Comparison of ENCODE assay signal across 8 mouse cellular contexts in genomic region chr2:38347811-38348551, GRCm38 (mm10). TPM values are rescaled to one million over a fixed set of nuclear protein-coding genes. Genes with fewer than 3 reads are reported as not detected.
DNase-seq lines count a peak whose midpoint lies in the region; ATAC-seq and TF ChIP-seq lines count a peak whose summit lies in the region.

No protein-coding gene starts in this region.

- under 1% methylated on average over 54 of the region's 54 CpGs for WGBS in kidney, embryonic 15.5 days
- under 1% methylated on average over 52 of the region's 54 CpGs for WGBS in heart, embryonic 14.5 days
- under 1% methylated on average over 54 of the region's 54 CpGs for WGBS in liver, embryonic 14.5 days (ENCODE audit: insufficient replicate concordance)

- no peak for TF ChIP-seq EP300 in liver, embryonic 14.5 days (IDR thresholded peaks at IDR 0.05; ENCODE audit: low read depth)

- H3K4me2 ChIP-seq in kidney, embryonic 15.5 days = peak overlapping the region; percentile 54
- peak overlapping the region; percentile 58 for H3K4me2 ChIP-seq in heart, embryonic 14.5 days (ENCODE audit: low read length)
- H3K4me2 ChIP-seq in liver, embryonic 14.5 days (ENCODE audit: low read depth) = peak overlapping the region; percentile 9; the same call in 1 of the 2 replicates

- peak overlapping the region; percentile 32 for H3K4me3 ChIP-seq in kidney, embryonic 15.5 days (replicated peaks)
- peak overlapping the region; percentile 9 to 33; a peak in 3 of 4 replicates for H3K4me3 ChIP-seq in heart, embryonic 14.5 days (ENCODE audit: control insufficient read depth in 1 of 2, insufficient read depth in 1 of 2, low read depth in 1 of 2, low read length in 2 of 2)
- peak overlapping the region; percentile 16 to 20; a peak in 3 of 4 replicates for H3K4me3 ChIP-seq in liver, embryonic 14.5 days (ENCODE audit: insufficient read depth in 1 of 2, low read depth in 2 of 2, low read length in 2 of 2)

- no peak for ATAC-seq in kidney, embryonic 15.5 days (replicated peaks; ENCODE audit: low FRiP score)
- ATAC-seq in heart, embryonic 14.5 days (ENCODE audit: insufficient number of reproducible peaks, insufficient read depth, low FRiP score, low read depth) = no peak
- no peak for ATAC-seq in liver, embryonic 14.5 days (ENCODE audit: insufficient read depth)

- no peak for TF ChIP-seq CTCF in liver, embryonic 14.5 days (IDR thresholded peaks at IDR 0.05; ENCODE audit: low read depth)

- no peaks in the 10 kb centered on the region for H3K9me3 ChIP-seq in kidney, embryonic 15.5 days (replicated peaks)
- no peaks in the 10 kb centered on the region for H3K9me3 ChIP-seq in heart, embryonic 14.5 days (ENCODE audit: control insufficient read depth, low read length)
- H3K9me3 ChIP-seq in liver, embryonic 14.5 days (ENCODE audit: control insufficient read depth, low read length) = no peaks in the 10 kb centered on the region

- peaks cover 37% of the 10 kb centered on the region for H3K4me1 ChIP-seq in kidney, embryonic 15.5 days
- peaks cover 5 to 33% of the 10 kb centered on the region in 2 experiments; a peak in 3 of 4 replicates for H3K4me1 ChIP-seq in heart, embryonic 14.5 days (ENCODE audit: control insufficient read depth in 2 of 2, insufficient read depth in 2 of 2, low read length in 2 of 2)
- H3K4me1 ChIP-seq in liver, embryonic 14.5 days (replicated peaks; ENCODE audit: control insufficient read depth in 2 of 2, insufficient read depth in 2 of 2, low read length in 1 of 2) = no peaks in the 10 kb centered on the region

- no peak overlapping the region for H3K27ac ChIP-seq in kidney, embryonic 15.5 days
- no peak overlapping the region for H3K27ac ChIP-seq in heart, embryonic 14.5 days (replicated peaks in 1 of 2; ENCODE audit: control insufficient read depth in 1 of 2, insufficient read depth in 1 of 2, low read depth in 2 of 2, low read length in 2 of 2)
- H3K27ac ChIP-seq in liver, embryonic 14.5 days = no peak overlapping the region

- no peaks in the 10 kb centered on the region for H3K36me3 ChIP-seq in kidney, embryonic 15.5 days
- H3K36me3 ChIP-seq in heart, embryonic 14.5 days (ENCODE audit: control insufficient read depth, insufficient read depth, low read length) = no peaks in the 10 kb centered on the region
- no peaks in the 10 kb centered on the region for H3K36me3 ChIP-seq in liver, embryonic 14.5 days (replicated peaks; ENCODE audit: control insufficient read depth, insufficient read depth, low read depth)

- peaks cover 100% of the 10 kb centered on the region for H3K27me3 ChIP-seq in kidney, embryonic 15.5 days
- H3K27me3 ChIP-seq in heart, embryonic 14.5 days (ENCODE audit: control insufficient read depth, insufficient read depth, low read length) = peaks cover 100% of the 10 kb centered on the region
- H3K27me3 ChIP-seq in liver, embryonic 14.5 days (ENCODE audit: control insufficient read depth, insufficient read depth, low read length) = peaks cover 99% of the 10 kb centered on the region

- H3K9ac ChIP-seq in kidney, embryonic 15.5 days = no peak overlapping the region
- no peak overlapping the region for H3K9ac ChIP-seq in heart, embryonic 14.5 days (ENCODE audit: low read length)
- no peak overlapping the region for H3K9ac ChIP-seq in liver, embryonic 14.5 days (replicated peaks)

- DNase-seq in kidney, adult 11 months = no peak
- DNase-seq in Muller cell, postnatal 12 days (ENCODE audit: inconsistent ontology term) = peak; percentile 84
- DNase-seq in liver, embryonic 14.5 days (ENCODE audit: low read depth in 3 of 3, low spot score in 3 of 3) = no peak
- DNase-seq in right cerebral cortex, postnatal 25 days = no peak
- no peak for DNase-seq in cerebellum, postnatal 14 days
- no peak for DNase-seq in right cerebral cortex, postnatal 4 days

RNA-seq across cellular contexts. Expression of gene Lhx2, which starts 8.9 kb away (rescaled TPM):
- polyA plus RNA-seq in kidney, embryonic 15.5 days (2015; fragmentation: Nextera tagmentation; extraction: Ambion mirVana) = 0.10 TPM in 1 of 2 replicates, not detected in the other
- 0.43 TPM in 1 of 2 replicates, not detected in the other for polyA plus RNA-seq in heart, embryonic 14.5 days (2014; fragmentation: Nextera tagmentation; extraction: Ambion mirVana)
- 3.0 and 3.8 TPM in 2 replicates for polyA plus RNA-seq in liver, embryonic 14.5 days (2012; rRNA removed)
- 1.4 and 2.5 TPM in 2 replicates for polyA plus RNA-seq in liver, embryonic 14.5 days (2014; fragmentation: Nextera tagmentation; extraction: Ambion mirVana)
